Mouse (Mus musculus): ENCODE results near the gene Pcca.

DNA sequence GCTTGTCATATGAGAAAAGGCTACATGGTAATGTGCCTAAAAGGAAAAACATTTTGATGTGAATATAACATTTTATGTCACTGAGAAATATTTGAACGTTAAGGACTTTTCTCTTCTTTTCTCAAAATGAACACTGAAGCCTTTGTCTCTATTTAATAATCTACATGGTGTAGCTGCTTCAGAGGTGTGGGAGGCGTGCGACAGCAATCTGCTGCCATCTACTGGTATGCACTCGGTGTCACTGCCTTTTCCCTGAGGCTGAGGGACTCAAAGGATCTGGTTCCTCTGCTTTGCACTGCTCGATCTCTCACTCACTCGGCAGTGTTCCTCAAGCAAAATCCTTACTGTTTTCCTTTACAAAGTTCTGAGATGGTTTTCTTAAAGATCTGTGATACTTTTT lies 342.0 kb downstream of the Pcca start:
- TF ChIP-seq POLR2A (IDR thresholded peaks at IDR 0.05; ENCODE audit: borderline replicate concordance, insufficient read depth, low read length) (no peak), CTCF (IDR thresholded peaks at IDR 0.05; ENCODE audit: borderline replicate concordance, insufficient read depth, low read depth, low read length) (peak; percentile 99)
